Mouse (Mus musculus) spleen, adult 2 months (tissue): ENCODE measurements around the gene 0610009B22Rik. TPM values are rescaled to one million over a fixed set of nuclear protein-coding genes. Genes with fewer than 3 reads are reported as not detected.
"Not testable (repeated sequence)": the region's sequence is repeated elsewhere in the genome, so short reads cannot be mapped to it uniquely, and the experiment has no call there.

Source experiments
- DNase-seq, 2 experiments: peaks; one replicate each; pipeline versions ENCODE4 v3.0.0 to v3.0.0-alpha.2; 2012 to 2021; ENCODE audit warnings: low spot score in 2 of 2, low read depth in 1 of 2
- H3K27ac ChIP-seq: fragments of 200-500 bp; 2 replicates; pipeline ENCODE4 v1.5.1; 2012; ENCODE audit warnings: low read length, inconsistent platforms; ENCODE audit not compliant: insufficient read depth
- H3K27me3 ChIP-seq: fragments of 200-500 bp; 2 replicates; pipeline ENCODE4 v1.6.1; 2012; ENCODE audit warnings: mild to moderate bottlenecking, moderate library complexity, low read length, inconsistent platforms; ENCODE audit not compliant: control insufficient read depth, insufficient read depth
- H3K36me3 ChIP-seq: fragments of 200-500 bp; 2 replicates; pipeline ENCODE4 v1.6.1; 2012; ENCODE audit warnings: mild to moderate bottlenecking, low read length, inconsistent platforms; ENCODE audit not compliant: control insufficient read depth, insufficient read depth
- H3K4me1 ChIP-seq: fragments of 200-500 bp; 2 replicates; pipeline ENCODE4 v1.6.1; 2011; ENCODE audit warnings: inconsistent platforms; ENCODE audit not compliant: control insufficient read depth, insufficient read depth, insufficient read length
- H3K4me3 ChIP-seq: fragments of 200-500 bp; 2 replicates; pipeline ENCODE4 v1.5.1; 2011; ENCODE audit warnings: mild to moderate bottlenecking, inconsistent platforms; ENCODE audit not compliant: insufficient read depth, insufficient read length; ENCODE audit errors: extremely low read depth
- CTCF ChIP-seq: fragments of 200-500 bp; IDR thresholded peaks from 2 replicates; pipeline ENCODE4 v1.5.1; 2011; ENCODE audit warnings: mild to moderate bottlenecking, inconsistent platforms; ENCODE audit not compliant: insufficient read depth, insufficient read length, insufficient replicate concordance; ENCODE audit errors: extremely low read depth
- POLR2A ChIP-seq: fragments of 200-500 bp; IDR thresholded peaks from 2 replicates; pipeline ENCODE4 v1.6.1; 2011; ENCODE audit warnings: low read depth, low read length, inconsistent platforms
- WGBS: fragments of 180-500 bp; shearing (Covaris S2); methylation state at CpG from one replicate; pipeline ENCODE4 v1.1.7; 2018; 5-methylcytosine and 5-hydroxymethylcytosine counted together
- polyA plus RNA-seq: library from polyadenylated mRNA; depleted of rRNA; stranded (reverse); fragments of >200 nt; gene quantifications from 2 replicates; pipeline ENCODE4 v1.2.3, GENCODE M21; 2012

0610009B22Rik gene
- polyA plus RNA-seq, 1 experiment, result 2.9 TPM

DNA sequence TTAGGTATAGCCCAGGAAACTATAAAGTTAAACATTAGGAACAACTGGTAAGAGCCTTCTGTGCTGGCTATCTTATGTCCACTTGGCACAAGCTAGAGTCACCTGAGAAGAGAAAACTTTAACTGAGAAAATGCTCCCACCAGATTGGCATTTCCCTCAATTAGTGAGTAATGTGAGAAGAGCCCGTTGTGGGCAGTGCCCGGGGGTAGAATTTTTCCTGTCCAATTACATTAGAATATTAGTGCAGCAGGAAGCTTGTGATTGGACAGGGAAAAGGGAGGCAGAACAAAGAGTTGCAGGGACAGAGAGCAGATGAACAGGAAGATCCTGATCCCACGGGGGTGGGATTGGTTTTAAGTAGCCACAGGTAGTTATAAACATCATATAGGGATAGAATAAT is 14.2 kb upstream of the 0610009B22Rik start:
- TF ChIP-seq CTCF (no peak), POLR2A (no peak)
- Histone ChIP-seq H3K27ac (no peak overlapping the region), H3K4me1 (no peaks in the 10 kb centered on the region), H3K27me3 (no peaks in the 10 kb centered on the region), H3K4me3 (no peak overlapping the region), H3K36me3 (peaks cover 28% of the 10 kb centered on the region)
- WGBS, result 90% methylated on average over 3 of the region's 3 CpGs
- DNase-seq, result no peak

DNA sequence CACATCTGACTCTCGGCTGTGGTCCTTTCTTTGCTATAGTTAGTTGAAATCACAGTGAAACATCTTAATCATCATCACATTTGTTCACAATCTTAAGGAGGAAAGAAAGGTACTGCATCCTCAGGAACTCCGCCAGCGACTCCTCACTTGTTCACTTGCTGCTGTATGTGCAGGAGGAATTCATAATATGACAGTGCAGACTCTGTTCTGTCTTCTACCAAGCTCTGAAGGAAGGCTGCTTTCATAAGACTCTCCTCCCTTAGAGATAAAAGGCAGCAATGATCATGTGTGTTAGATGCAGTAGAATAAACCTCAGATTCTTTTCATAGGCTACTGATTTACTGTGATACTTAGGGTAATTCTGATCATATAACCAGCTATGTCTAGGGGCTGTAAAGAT is 6.3 kb upstream of the 0610009B22Rik start:
- Histone ChIP-seq H3K27me3 (no peaks in the 10 kb centered on the region), H3K4me3 (no peak overlapping the region), H3K4me1 (no peaks in the 10 kb centered on the region), H3K36me3 (peaks cover 6% of the 10 kb centered on the region), H3K27ac (no peak overlapping the region)
- no peak for DNase-seq
- no peak for TF ChIP-seq POLR2A
- TF ChIP-seq CTCF, result no peak
- WGBS, result 95% methylated on average over 3 of the region's 3 CpGs

DNA sequence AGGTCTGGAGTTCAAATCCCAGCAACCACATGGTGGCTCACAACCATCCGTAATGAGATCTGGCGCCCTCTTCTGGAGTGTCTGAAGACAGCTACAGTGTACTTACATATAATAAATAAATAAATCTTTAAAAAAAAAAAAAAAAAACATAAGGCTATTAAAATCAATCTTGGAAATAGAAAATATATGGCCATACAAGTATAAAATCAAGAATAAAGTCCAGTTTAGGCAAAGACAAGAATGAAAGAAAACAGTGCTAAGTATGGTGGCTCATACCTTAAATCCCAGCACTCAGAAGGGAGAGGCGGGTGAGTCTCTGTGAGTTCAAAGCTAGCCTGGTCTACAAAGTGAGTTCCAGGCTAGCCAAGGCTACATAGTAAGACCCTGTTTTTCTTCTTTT is 1.9 kb upstream of the 0610009B22Rik start:
- not testable (repeated sequence) for H3K27me3 ChIP-seq, DNase-seq
- 77% methylated on average over 2 of the region's 3 CpGs for whole genome bisulfite sequencing

DNA sequence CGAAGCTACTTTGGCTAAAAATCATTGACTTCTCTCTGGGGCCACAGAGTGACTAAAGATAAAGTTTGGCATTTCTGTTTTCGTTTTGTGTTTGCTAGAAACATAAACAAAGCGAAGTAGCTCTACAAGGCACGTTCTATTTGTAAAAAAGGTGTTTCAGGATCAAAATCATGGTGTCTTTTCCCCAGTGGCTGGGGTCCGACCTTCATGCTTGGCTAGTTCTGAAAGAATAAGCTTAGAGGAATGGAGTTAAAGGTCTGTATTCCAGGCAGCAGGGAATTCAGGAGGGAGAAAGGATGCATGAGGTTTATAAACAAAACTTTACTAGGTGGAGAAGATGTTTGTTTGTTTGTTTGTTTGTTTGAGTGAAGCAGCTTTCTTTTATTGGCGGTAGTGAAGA is 669 bp upstream of the 0610009B22Rik start:
- TF ChIP-seq CTCF (no peak), POLR2A (no peak)
- no peak for DNase-seq
- Histone ChIP-seq H3K36me3 (no peaks in the 10 kb centered on the region), H3K4me3 (peak overlapping the region; percentile 86), H3K4me1 (no peaks in the 10 kb centered on the region), H3K27me3 (no peaks in the 10 kb centered on the region), H3K27ac (peak overlapping the region; percentile 100; the same call in 1 of the 2 replicates)
- WGBS, result 29% methylated on average over 6 of the region's 6 CpGs

More for the DNA sequence above, 1.9 kb upstream of the 0610009B22Rik start:
- not testable (repeated sequence) for H3K36me3 ChIP-seq, H3K4me1 ChIP-seq, H3K4me3 ChIP-seq, H3K27ac ChIP-seq

DNA sequence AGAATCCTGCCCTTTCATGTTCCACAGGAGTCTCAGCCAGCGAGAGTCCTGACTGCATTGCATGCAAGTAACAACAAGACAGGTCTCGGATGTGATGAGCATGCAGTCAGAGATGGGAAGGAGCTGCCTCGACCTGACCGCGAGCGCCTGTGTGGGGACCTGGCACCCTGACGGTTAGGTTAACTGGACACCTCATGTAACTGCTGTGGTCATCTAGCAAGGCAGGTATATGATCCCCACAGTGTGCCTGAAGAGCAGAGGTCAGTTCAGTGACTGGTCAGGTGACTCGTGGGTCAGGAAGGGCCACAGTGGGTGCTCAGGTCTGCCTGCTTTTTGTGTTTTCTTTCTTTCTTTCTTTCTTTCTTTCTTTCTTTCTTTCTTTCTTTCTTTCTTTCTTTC is 6.7 kb downstream of the 0610009B22Rik start:
- Histone ChIP-seq H3K4me1 (no peaks in the 10 kb centered on the region; the same call in 1 of the 2 replicates), H3K36me3 (no peaks in the 10 kb centered on the region), H3K27me3 (no peaks in the 10 kb centered on the region), H3K4me3 (no peak overlapping the region), H3K27ac (no peak overlapping the region)
- 64% methylated on average over 8 of the region's 8 CpGs for WGBS
- no peak for TF ChIP-seq CTCF
- no peak for TF ChIP-seq POLR2A
- DNase-seq, result no peak

DNA sequence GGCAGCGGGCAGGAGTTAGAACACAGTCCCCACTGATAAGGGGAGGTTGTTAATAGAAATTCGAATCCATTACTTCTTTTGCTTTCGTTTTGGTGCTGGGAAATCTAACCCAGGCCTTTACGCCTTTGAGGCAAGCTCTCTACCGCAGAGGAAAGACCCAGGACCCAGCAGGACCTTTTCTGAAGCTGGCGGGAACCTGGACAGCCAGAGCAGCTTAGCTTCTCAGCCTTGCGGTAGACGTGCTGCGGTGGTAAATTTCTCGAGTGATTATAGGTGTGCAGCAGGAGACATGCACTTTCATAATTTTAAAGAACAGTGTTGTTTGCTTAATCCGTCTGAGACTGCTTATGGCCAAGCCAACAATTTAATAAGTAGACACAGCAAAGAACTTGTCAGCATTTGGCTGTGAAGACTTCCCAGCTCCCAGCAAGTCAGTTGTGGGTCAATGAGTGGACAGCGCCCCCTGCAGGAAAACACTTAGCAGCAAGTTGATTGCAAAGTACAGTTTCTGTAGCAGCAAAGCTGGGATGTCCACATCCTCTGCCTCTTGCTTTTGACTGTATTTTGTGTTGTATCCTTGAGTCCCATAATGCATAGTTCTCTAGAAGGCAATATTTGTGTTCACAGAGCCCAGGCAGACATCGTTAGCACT is 7.2 kb downstream of the 0610009B22Rik start:
- WGBS, result 28% methylated on average over 13 of the region's 13 CpGs

DNA sequence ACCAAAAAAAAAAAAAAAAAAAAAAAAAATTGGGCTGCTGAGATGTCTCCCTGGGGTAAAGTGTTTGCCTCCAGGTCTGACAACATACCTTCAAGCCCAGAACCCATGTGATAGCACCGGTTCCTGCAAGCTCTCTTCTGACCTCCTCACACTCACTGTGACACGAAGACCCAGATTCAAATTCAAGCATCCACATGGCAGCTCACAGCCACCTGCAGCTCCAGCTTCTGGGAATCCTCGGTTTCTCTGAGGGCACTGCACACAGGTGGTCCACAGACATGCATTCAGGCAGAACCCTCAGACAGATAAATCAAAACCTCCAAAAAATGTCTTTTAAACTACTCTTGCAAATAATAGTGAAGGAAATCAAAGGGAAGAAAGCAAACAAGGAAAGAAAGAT is 9.2 kb downstream of the 0610009B22Rik start:
- H3K4me3 ChIP-seq, result no peak overlapping the region
- TF ChIP-seq POLR2A (no peak), CTCF (no peak)
- WGBS, result 82% methylated on average over 3 of the region's 3 CpGs
- no peaks in the 10 kb centered on the region for H3K36me3 ChIP-seq
- H3K27ac ChIP-seq, result no peak overlapping the region
- H3K27me3 ChIP-seq, result no peaks in the 10 kb centered on the region
- H3K4me1 ChIP-seq, result no peaks in the 10 kb centered on the region; the same call in 1 of the 2 replicates
- DNase-seq, result no peak

More for the DNA sequence above, 7.2 kb downstream of the 0610009B22Rik start:
- Histone ChIP-seq H3K36me3 (no peaks in the 10 kb centered on the region), H3K4me3 (no peak overlapping the region), H3K27me3 (no peaks in the 10 kb centered on the region), H3K4me1 (no peaks in the 10 kb centered on the region; the same call in 1 of the 2 replicates), H3K27ac (no peak overlapping the region)
- TF ChIP-seq POLR2A (no peak), CTCF (peak; percentile 93; the same call in 1 of the 2 replicates)
- peak; percentile 71 to 87 for DNase-seq
